Mouse (Mus musculus): ENCODE results near the gene Hdac7. TPM values are rescaled to one million over a fixed set of nuclear protein-coding genes. Genes with fewer than 3 reads are reported as not detected.

Hdac7 gene
- polyA plus RNA-seq, 1 experiment from 2014 or later: 16.7 TPM

GRCm38 (mm10) chr15:97746278-97746677 is 98.0 kb downstream of the Hdac7 start:
- Histone ChIP-seq H3K27ac (ENCODE audit: low read depth, low read length) (no peak overlapping the region), H3K4me2 (no peak overlapping the region), H3K4me3 (ENCODE audit: low read depth, low read length) (no peak overlapping the region), H3K27me3 (ENCODE audit: control insufficient read depth, insufficient read depth, low read length) (no peaks in the 10 kb centered on the region), H3K9me3 (ENCODE audit: control insufficient read depth, low read length) (no peaks in the 10 kb centered on the region), H3K9ac (ENCODE audit: low read length) (no peak overlapping the region), H3K36me3 (ENCODE audit: control insufficient read depth, insufficient read depth, low read length) (no peaks in the 10 kb centered on the region), H3K4me1 (ENCODE audit: control insufficient read depth, insufficient read depth, low read length) (peaks cover 5% of the 10 kb centered on the region)
- DNase-seq (ENCODE audit: low spot score, missing footprints): no peak
- no peak for ATAC-seq (ENCODE audit: low FRiP score)
- WGBS: 95% methylated on average over 10 of the region's 10 CpGs

GRCm38 (mm10) chr15:97745331-97745730 is 99.0 kb downstream of the Hdac7 start:
- no peak overlapping the region for H3K9ac ChIP-seq (ENCODE audit: low read length)
- H3K27me3 ChIP-seq (ENCODE audit: control insufficient read depth, insufficient read depth, low read length): no peaks in the 10 kb centered on the region
- H3K36me3 ChIP-seq (ENCODE audit: control insufficient read depth, insufficient read depth, low read length): no peaks in the 10 kb centered on the region
- H3K9me3 ChIP-seq (ENCODE audit: control insufficient read depth, low read length): no peaks in the 10 kb centered on the region
- no peak for DNase-seq (ENCODE audit: low spot score, missing footprints)
- no peak overlapping the region for H3K4me3 ChIP-seq (ENCODE audit: low read depth, low read length)
- ATAC-seq (ENCODE audit: low FRiP score): no peak
- no peak overlapping the region for H3K4me2 ChIP-seq
- 66% methylated on average over 10 of the region's 10 CpGs for WGBS
- H3K4me1 ChIP-seq (ENCODE audit: control insufficient read depth, insufficient read depth, low read length): peaks cover 5% of the 10 kb centered on the region
- no peak overlapping the region for H3K27ac ChIP-seq (ENCODE audit: low read depth, low read length)

GRCm38 (mm10) chr15:97744930-97745329 is 99.4 kb downstream of the Hdac7 start:
- Histone ChIP-seq H3K36me3 (ENCODE audit: control insufficient read depth, insufficient read depth, low read length) (no peaks in the 10 kb centered on the region), H3K4me2 (no peak overlapping the region), H3K9me3 (ENCODE audit: control insufficient read depth, low read length) (no peaks in the 10 kb centered on the region), H3K4me1 (ENCODE audit: control insufficient read depth, insufficient read depth, low read length) (peaks cover 5% of the 10 kb centered on the region), H3K27ac (ENCODE audit: low read depth, low read length) (no peak overlapping the region), H3K9ac (ENCODE audit: low read length) (no peak overlapping the region), H3K27me3 (ENCODE audit: control insufficient read depth, insufficient read depth, low read length) (no peaks in the 10 kb centered on the region), H3K4me3 (ENCODE audit: low read depth, low read length) (no peak overlapping the region)
- WGBS: 82% methylated on average over 10 of the region's 10 CpGs
- DNase-seq (ENCODE audit: low spot score, missing footprints) (no peak), ATAC-seq (ENCODE audit: low FRiP score) (no peak)

GRCm38 (mm10) chr15:97743961-97744525 is 100.3 kb downstream of the Hdac7 start:
- H3K4me1 ChIP-seq (ENCODE audit: control insufficient read depth, insufficient read depth, low read length): peaks cover 5% of the 10 kb centered on the region
- no peak for ATAC-seq (ENCODE audit: low FRiP score)

GRCm38 (mm10) chr15:97743210-97743609 is 101.1 kb downstream of the Hdac7 start:
- Histone ChIP-seq H3K4me3 (ENCODE audit: low read depth, low read length) (no peak overlapping the region), H3K4me2 (no peak overlapping the region), H3K9ac (ENCODE audit: low read length) (no peak overlapping the region), H3K9me3 (ENCODE audit: control insufficient read depth, low read length) (no peaks in the 10 kb centered on the region), H3K4me1 (ENCODE audit: control insufficient read depth, insufficient read depth, low read length) (peaks cover under 1% of the 10 kb centered on the region; the same call in 1 of the 2 replicates), H3K27ac (ENCODE audit: low read depth, low read length) (no peak overlapping the region), H3K27me3 (ENCODE audit: control insufficient read depth, insufficient read depth, low read length) (no peaks in the 10 kb centered on the region), H3K36me3 (ENCODE audit: control insufficient read depth, insufficient read depth, low read length) (no peaks in the 10 kb centered on the region)
- WGBS: 89% methylated on average over 5 of the region's 5 CpGs
- DNase-seq (ENCODE audit: low spot score, missing footprints) (no peak), ATAC-seq (ENCODE audit: low FRiP score) (no peak)

More at GRCm38 (mm10) chr15:97743961-97744525, 100.3 kb downstream of the Hdac7 start:
- Histone ChIP-seq H3K36me3 (ENCODE audit: control insufficient read depth, insufficient read depth, low read length) (no peaks in the 10 kb centered on the region), H3K27ac (ENCODE audit: low read depth, low read length) (no peak overlapping the region), H3K9ac (ENCODE audit: low read length) (no peak overlapping the region), H3K9me3 (ENCODE audit: control insufficient read depth, low read length) (no peaks in the 10 kb centered on the region), H3K4me2 (no peak overlapping the region), H3K4me3 (ENCODE audit: low read depth, low read length) (no peak overlapping the region), H3K27me3 (ENCODE audit: control insufficient read depth, insufficient read depth, low read length) (no peaks in the 10 kb centered on the region)
- 79% methylated on average over 12 of the region's 12 CpGs for WGBS
- DNase-seq (ENCODE audit: low spot score, missing footprints): no peak

Other genes starting within 250 kb of the Hdac7 start
- 56.4 and 57.4 TPM in 2 replicates for gene Rpap3, start 138.7 kb downstream of the Hdac7 start, polyA plus RNA-seq (2014; fragmentation: Nextera tagmentation; extraction: Ambion mirVana)
- gene Endou, start 113.2 kb downstream of the Hdac7 start, polyA plus RNA-seq (2014; fragmentation: Nextera tagmentation; extraction: Ambion mirVana): 0.18 and 0.32 TPM in 2 replicates
- 3.0 and 3.2 TPM in 2 replicates for gene Rapgef3, start 76.5 kb downstream of the Hdac7 start, polyA plus RNA-seq (2014; fragmentation: Nextera tagmentation; extraction: Ambion mirVana)
- 32.6 and 33.6 TPM in 2 replicates for gene Slc48a1, start 66.0 kb downstream of the Hdac7 start, polyA plus RNA-seq (2014; fragmentation: Nextera tagmentation; extraction: Ambion mirVana)
- 0.10 and 0.38 TPM in 2 replicates for gene Vdr, start 66.1 kb upstream of the Hdac7 start, polyA plus RNA-seq (2014; fragmentation: Nextera tagmentation; extraction: Ambion mirVana)
- gene Tmem106c, start 119.7 kb upstream of the Hdac7 start, polyA plus RNA-seq (2014; fragmentation: Nextera tagmentation; extraction: Ambion mirVana): 60.4 and 62.7 TPM in 2 replicates
- 94.5 and 94.6 TPM in 2 replicates for gene Col2a1, start 160.2 kb upstream of the Hdac7 start, polyA plus RNA-seq (2014; fragmentation: Nextera tagmentation; extraction: Ambion mirVana)
- gene Pfkm, start 248.1 kb upstream of the Hdac7 start, polyA plus RNA-seq (2014; fragmentation: Nextera tagmentation; extraction: Ambion mirVana): 36.3 TPM in 2 replicates
- 46.2 and 47.6 TPM in 2 replicates for gene Senp1, start 249.2 kb upstream of the Hdac7 start, polyA plus RNA-seq (2014; fragmentation: Nextera tagmentation; extraction: Ambion mirVana)